ENCODE assay signal across 18 mouse cellular contexts in the genomic region with DNA sequence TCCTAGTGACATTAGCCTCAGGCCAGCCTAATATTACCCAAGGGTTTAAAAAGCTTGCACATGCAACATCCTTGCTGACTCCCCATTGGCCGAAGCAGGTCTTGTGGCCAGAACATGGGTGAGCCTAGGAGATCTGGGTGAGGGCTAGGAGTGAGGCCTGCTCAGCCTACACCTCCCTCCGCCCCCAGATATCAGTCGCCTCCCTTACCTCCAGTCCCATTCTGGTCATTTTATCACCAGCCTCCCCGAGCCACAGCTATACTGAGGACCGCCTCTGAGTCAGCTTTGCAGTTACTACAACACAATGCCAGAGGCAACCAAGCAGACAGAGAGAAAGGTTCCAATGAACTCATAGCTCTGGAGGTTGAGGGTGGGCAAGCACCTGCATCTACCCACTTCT. TPM values are rescaled to one million over a fixed set of nuclear protein-coding genes. Genes with fewer than 3 reads are reported as not detected.
DNase-seq lines count a peak whose midpoint lies in the region; ATAC-seq lines count a peak whose summit lies in the region.
"Had no signal": no experiment of that assay in that cellular context is flagged by ENCODE, and none has a peak within 500 bp of the region (broad histone marks: within the 10 kb centered on the region; RNA-seq: fewer than 3 reads in every experiment).

No protein-coding gene starts in this region.

- H3K36me3 ChIP-seq in hindbrain, embryonic 10.5 days: no peaks in the 10 kb centered on the region
- H3K36me3 ChIP-seq in hindbrain, embryonic 13.5 days: no peaks in the 10 kb centered on the region
- H3K36me3 ChIP-seq in liver, embryonic 11.5 days (ENCODE audit: control insufficient read depth, insufficient read depth, low read length): no peaks in the 10 kb centered on the region
- no peaks in the 10 kb centered on the region for H3K36me3 ChIP-seq in liver, embryonic 15.5 days (replicated peaks)
- H3K36me3 ChIP-seq: embryonic facial prominence, embryonic 13.5 days; G1E; intestine, embryonic 15.5 days had no signal

- H3K27me3 ChIP-seq in hindbrain, embryonic 10.5 days (ENCODE audit: insufficient read depth, poor library complexity, severe bottlenecking): peaks cover 55% of the 10 kb centered on the region
- peaks cover 18% of the 10 kb centered on the region; the same call in 1 of the 2 replicates for H3K27me3 ChIP-seq in hindbrain, embryonic 13.5 days
- 0 out of 2 replicates have a peak, but pooled peaks cover 2% of the 10 kb centered on the region for H3K27me3 ChIP-seq in liver, embryonic 11.5 days (replicated peaks; ENCODE audit: control insufficient read depth, insufficient read depth, low read length)
- H3K27me3 ChIP-seq in liver, embryonic 15.5 days: peaks cover 13% of the 10 kb centered on the region; the same call in 1 of the 2 replicates

- H3K4me2 ChIP-seq in hindbrain, embryonic 13.5 days: no peak overlapping the region
- H3K4me2 ChIP-seq in liver, embryonic 11.5 days: no peak overlapping the region
- H3K4me2 ChIP-seq in liver, embryonic 15.5 days: no peak overlapping the region; the same call in 1 of the 2 replicates
- H3K4me2 ChIP-seq: embryonic facial prominence, embryonic 13.5 days; hindbrain, embryonic 14.5 days; intestine, embryonic 15.5 days had no signal

- ATAC-seq in hindbrain, embryonic 13.5 days (ENCODE audit: low FRiP score): no peak
- ATAC-seq in erythroblast, adult 5-6 weeks (replicated peaks; ENCODE audit: low FRiP score, poor library complexity, severe bottlenecking): peak; percentile 23
- peak; percentile 21; the same call in 1 of the 2 replicates for ATAC-seq in liver, embryonic 11.5 days (replicated peaks; ENCODE audit: low FRiP score)
- ATAC-seq in liver, embryonic 15.5 days (ENCODE audit: insufficient read depth): peak; percentile 17; the same call in 1 of the 2 replicates
- ATAC-seq: forebrain, embryonic 16.5 days; intestine, embryonic 15.5 days had no signal

- 0 out of 2 replicates have a peak overlapping the region, but pooled peaks have one; percentile 19 for H3K27ac ChIP-seq in hindbrain, embryonic 10.5 days
- no peak overlapping the region for H3K27ac ChIP-seq in hindbrain, embryonic 13.5 days
- 0 out of 2 replicates have a peak overlapping the region, but pooled peaks have one; percentile 15 for H3K27ac ChIP-seq in liver, embryonic 11.5 days (ENCODE audit: low read depth, low read length)
- H3K27ac ChIP-seq in liver, embryonic 15.5 days (replicated peaks): peak overlapping the region; percentile 68
- H3K27ac ChIP-seq: embryonic facial prominence, embryonic 13.5 days; hindbrain, embryonic 14.5 days; intestine, embryonic 15.5 days had no signal

- no peak overlapping the region for H3K4me3 ChIP-seq in hindbrain, embryonic 10.5 days
- no peak overlapping the region for H3K4me3 ChIP-seq in hindbrain, embryonic 13.5 days
- H3K4me3 ChIP-seq in liver, embryonic 11.5 days (ENCODE audit: low read depth, low read length): no peak overlapping the region
- H3K4me3 ChIP-seq in liver, embryonic 15.5 days (replicated peaks): no peak overlapping the region
- H3K4me3 ChIP-seq: embryonic facial prominence, embryonic 13.5 days; intestine, embryonic 15.5 days had no signal

- peaks cover 69% of the 10 kb centered on the region for H3K4me1 ChIP-seq in hindbrain, embryonic 10.5 days (replicated peaks)
- H3K4me1 ChIP-seq in hindbrain, embryonic 13.5 days (replicated peaks): peaks cover 17% of the 10 kb centered on the region
- peaks cover 57% of the 10 kb centered on the region for H3K4me1 ChIP-seq in liver, embryonic 11.5 days (replicated peaks; ENCODE audit: control insufficient read depth, insufficient read depth, low read length)
- H3K4me1 ChIP-seq in liver, embryonic 15.5 days (replicated peaks): peaks cover 83% of the 10 kb centered on the region

- H3K9ac ChIP-seq in hindbrain, embryonic 13.5 days: no peak overlapping the region
- H3K9ac ChIP-seq in liver, embryonic 11.5 days (ENCODE audit: low read depth, low read length): no peak overlapping the region
- no peak overlapping the region for H3K9ac ChIP-seq in liver, embryonic 15.5 days
- H3K9ac ChIP-seq: embryonic facial prominence, embryonic 13.5 days; hindbrain, embryonic 14.5 days; intestine, embryonic 15.5 days had no signal

- H3K9me3 ChIP-seq in hindbrain, embryonic 10.5 days: no peaks in the 10 kb centered on the region
- no peaks in the 10 kb centered on the region for H3K9me3 ChIP-seq in hindbrain, embryonic 13.5 days
- H3K9me3 ChIP-seq in liver, embryonic 11.5 days (ENCODE audit: control insufficient read depth, low read length): no peaks in the 10 kb centered on the region
- H3K9me3 ChIP-seq in liver, embryonic 15.5 days (replicated peaks): no peaks in the 10 kb centered on the region
- H3K9me3 ChIP-seq: embryonic facial prominence, embryonic 13.5 days; G1E; intestine, embryonic 15.5 days had no signal

- DNase-seq in hindbrain, embryonic 10.5 days (ENCODE audit: low spot score): no peak
- no peak for DNase-seq in liver, embryonic 11.5 days (ENCODE audit: low spot score)
- DNase-seq in spleen, postnatal 10 days (ENCODE audit: low spot score in 2 of 2): no peak
- no peak for DNase-seq in spleen, postnatal 36 days (ENCODE audit: low spot score in 2 of 2)
- DNase-seq: adrenal gland, adult 8-10 months; cerebellum, adult 9-10 months; cerebellum, postnatal 25 days; gastrocnemius, postnatal 14 days; heart, postnatal 10 days; heart, postnatal 4 days had no signal

- WGBS in hindbrain, embryonic 10.5 days: 91% methylated on average over 5 of the region's 5 CpGs
- 95% methylated on average over 5 of the region's 5 CpGs for WGBS in hindbrain, embryonic 13.5 days
- 72% methylated on average over 5 of the region's 5 CpGs for WGBS in liver, embryonic 11.5 days
- 39% methylated on average over 5 of the region's 5 CpGs for WGBS in liver, embryonic 15.5 days (ENCODE audit: insufficient replicate concordance)

RNA-seq across cellular contexts. Expression of a gene that starts 5.6 kb away (rescaled TPM):
- polyA plus RNA-seq in hindbrain, embryonic 10.5 days (2016; fragmentation: Nextera tagmentation; extraction: Ambion mirVana): 1.6 and 2.4 TPM in 2 replicates
- 1.4 and 1.5 TPM in 2 replicates for polyA plus RNA-seq in hindbrain, embryonic 13.5 days (2015; fragmentation: Nextera tagmentation; extraction: Ambion mirVana)
- 54.2 and 55.4 TPM in 2 replicates for total RNA-seq in erythroblast, adult 5-6 weeks (2015; ENCODE audit: low replicate concordance)
- 196 and 459 TPM in 2 replicates for total RNA-seq in erythroblast, adult 5-6 weeks (2017; ENCODE audit: low replicate concordance)
- polyA plus RNA-seq in liver, embryonic 11.5 days (2014; fragmentation: Nextera tagmentation; extraction: Ambion mirVana): 22.7 and 26.5 TPM in 2 replicates
- 12.0 and 14.9 TPM in 2 replicates for polyA plus RNA-seq in liver, embryonic 15.5 days (2015; fragmentation: Nextera tagmentation; extraction: Ambion mirVana)
